Comparison of ENCODE assay signal across 9 mouse cellular contexts in the genomic region with DNA sequence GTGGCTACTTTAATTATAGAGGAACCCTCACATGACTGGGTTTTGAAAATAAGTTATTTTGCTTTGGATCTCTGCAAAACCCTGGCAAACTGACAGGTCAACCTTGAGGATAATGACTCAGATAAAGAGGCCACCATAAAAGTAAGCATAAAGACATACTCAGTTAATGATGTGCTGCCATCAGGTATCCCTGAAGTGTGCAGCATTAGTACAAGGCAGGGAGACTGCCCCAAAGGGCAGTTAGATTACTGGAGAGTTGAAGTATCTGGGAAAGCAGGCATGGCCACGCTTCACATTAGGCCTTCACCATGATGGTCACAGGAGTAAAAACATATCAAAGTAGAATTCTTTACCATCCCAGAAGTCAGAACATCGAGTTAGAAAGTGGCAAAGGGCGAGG. TPM values are rescaled to one million over a fixed set of nuclear protein-coding genes. Genes with fewer than 3 reads are reported as not detected.
DNase-seq lines count a peak whose midpoint lies in the region; ATAC-seq lines count a peak whose summit lies in the region.
"Had no signal": no experiment of that assay in that cellular context is flagged by ENCODE, and none has a peak within 500 bp of the region (broad histone marks: within the 10 kb centered on the region; RNA-seq: fewer than 3 reads in every experiment).

No protein-coding gene starts in this region.

- H3K4me1 ChIP-seq in heart, embryonic 13.5 days, result peaks cover 23% of the 10 kb centered on the region
- peaks cover 9% of the 10 kb centered on the region for H3K4me1 ChIP-seq in embryonic facial prominence, embryonic 13.5 days
- H3K4me1 ChIP-seq in hindbrain, embryonic 14.5 days (replicated peaks; ENCODE audit: control insufficient read depth, insufficient read depth, low read length), result no peaks in the 10 kb centered on the region
- H3K4me1 ChIP-seq in midbrain, embryonic 15.5 days, result peaks cover 10% of the 10 kb centered on the region; the same call in 1 of the 2 replicates

- peak overlapping the region; percentile 75 for H3K4me2 ChIP-seq in heart, embryonic 13.5 days
- peak overlapping the region; percentile 70 for H3K4me2 ChIP-seq in embryonic facial prominence, embryonic 13.5 days
- H3K4me2 ChIP-seq in hindbrain, embryonic 14.5 days (replicated peaks), result peak overlapping the region; percentile 78
- peak overlapping the region; percentile 74; the same call in 1 of the 2 replicates for H3K4me2 ChIP-seq in midbrain, embryonic 15.5 days

- H3K27ac ChIP-seq in heart, embryonic 13.5 days (replicated peaks), result no peak overlapping the region
- H3K27ac ChIP-seq in embryonic facial prominence, embryonic 13.5 days, result peak overlapping the region; percentile 88; the same call in 1 of the 2 replicates
- no peak overlapping the region for H3K27ac ChIP-seq in hindbrain, embryonic 14.5 days
- H3K27ac ChIP-seq in midbrain, embryonic 15.5 days, result no peak overlapping the region

- peak overlapping the region; percentile 76 for H3K4me3 ChIP-seq in heart, embryonic 13.5 days
- peak overlapping the region; percentile 65 for H3K4me3 ChIP-seq in embryonic facial prominence, embryonic 13.5 days
- H3K4me3 ChIP-seq in hindbrain, embryonic 14.5 days (replicated peaks; ENCODE audit: low read length), result peak overlapping the region; percentile 45
- peak overlapping the region; percentile 47 for H3K4me3 ChIP-seq in midbrain, embryonic 15.5 days

- DNase-seq in heart, postnatal 10 days, result no peak
- DNase-seq in hindbrain, embryonic 14.5 days (ENCODE audit: low spot score), result no peak
- DNase-seq in yolk sac, embryonic 10.5 days (ENCODE audit: low spot score), result no peak
- DNase-seq in thymus, postnatal 36 days, result no peak

- peaks cover 28% of the 10 kb centered on the region for H3K36me3 ChIP-seq in heart, embryonic 13.5 days
- H3K36me3 ChIP-seq in embryonic facial prominence, embryonic 13.5 days, result peaks cover 26% of the 10 kb centered on the region
- H3K36me3 ChIP-seq in hindbrain, embryonic 14.5 days (replicated peaks; ENCODE audit: control insufficient read depth, insufficient read depth), result no peaks in the 10 kb centered on the region
- H3K36me3 ChIP-seq in midbrain, embryonic 15.5 days (replicated peaks), result no peaks in the 10 kb centered on the region

- intact Hi-C loops in heart, postnatal 10 days (cut with DNase I), result loop anchor here (5.0 to 10.0 kb wide), 2 partner anchors 572 to 630 kb away; a partner anchor contains a TSS

- no peaks in the 10 kb centered on the region for H3K9me3 ChIP-seq in heart, embryonic 13.5 days
- H3K9me3 ChIP-seq in embryonic facial prominence, embryonic 13.5 days, result no peaks in the 10 kb centered on the region
- H3K9me3 ChIP-seq in hindbrain, embryonic 14.5 days (ENCODE audit: control insufficient read depth, low read length), result no peaks in the 10 kb centered on the region
- no peaks in the 10 kb centered on the region for H3K9me3 ChIP-seq in midbrain, embryonic 15.5 days

- H3K9ac ChIP-seq in heart, embryonic 13.5 days, result peak overlapping the region; percentile 87
- H3K9ac ChIP-seq in embryonic facial prominence, embryonic 13.5 days, result peak overlapping the region; percentile 75
- peak overlapping the region; percentile 41; the same call in 1 of the 2 replicates for H3K9ac ChIP-seq in hindbrain, embryonic 14.5 days
- no peak overlapping the region for H3K9ac ChIP-seq in midbrain, embryonic 15.5 days

- ATAC-seq in heart, embryonic 13.5 days (ENCODE audit: extremely low read depth, insufficient number of reproducible peaks, low FRiP score, low TSS enrichment), result no peak
- ATAC-seq in embryonic facial prominence, embryonic 13.5 days (ENCODE audit: insufficient number of reproducible peaks, insufficient read depth, low FRiP score, low TSS enrichment, low read depth), result no peak
- ATAC-seq in hindbrain, embryonic 14.5 days (ENCODE audit: low FRiP score), result no peak
- no peak for ATAC-seq in midbrain, embryonic 15.5 days (replicated peaks)
- ATAC-seq in CD4-positive, CD25-positive, alpha-beta regulatory T cell, adult 4 months, result no peak

- no peaks in the 10 kb centered on the region; the same call in 1 of the 2 replicates for H3K27me3 ChIP-seq in heart, embryonic 13.5 days (replicated peaks)
- H3K27me3 ChIP-seq in embryonic facial prominence, embryonic 13.5 days, result no peaks in the 10 kb centered on the region
- no peaks in the 10 kb centered on the region for H3K27me3 ChIP-seq in hindbrain, embryonic 14.5 days (ENCODE audit: control insufficient read depth, insufficient read depth, low read length)
- H3K27me3 ChIP-seq in midbrain, embryonic 15.5 days (replicated peaks), result no peaks in the 10 kb centered on the region

- WGBS in heart, embryonic 13.5 days, result 51% methylated on average over 3 of the region's 3 CpGs
- 50% methylated on average over 3 of the region's 3 CpGs for WGBS in embryonic facial prominence, embryonic 13.5 days
- 82% methylated on average over 3 of the region's 3 CpGs for WGBS in hindbrain, embryonic 14.5 days
- WGBS in midbrain, embryonic 15.5 days, result 76% methylated on average over 3 of the region's 3 CpGs

RNA-seq across cellular contexts. Expression of a gene that starts 1.3 kb away (rescaled TPM):
- polyA plus RNA-seq in heart, embryonic 13.5 days (2015; fragmentation: Nextera tagmentation; extraction: Ambion mirVana), result 134 and 143 TPM in 2 replicates
- 10 to 100 TPM; 49.0 to 59.0 TPM for total RNA-seq in heart, postnatal 10 days (2021)
- 181 and 205 TPM in 2 replicates for polyA plus RNA-seq in embryonic facial prominence, embryonic 13.5 days (2015; fragmentation: Nextera tagmentation; extraction: Ambion mirVana)
- 58.6 and 67.1 TPM in 2 replicates for polyA plus RNA-seq in hindbrain, embryonic 14.5 days (2014; fragmentation: Nextera tagmentation; extraction: Ambion mirVana)
- 42.0 and 52.5 TPM in 2 replicates for polyA plus RNA-seq in midbrain, embryonic 15.5 days (2015; fragmentation: Nextera tagmentation; extraction: Ambion mirVana)
- not detected for polyA plus RNA-seq in CD4-positive, CD25-positive, alpha-beta regulatory T cell, adult 4 months (2017; shearing (Covaris generic))
- total RNA-seq: megakaryocyte progenitor cell, adult 5-6 weeks had no signal

RNA-seq across cellular contexts. Expression of a gene that starts 10.0 kb away (rescaled TPM):
- polyA plus RNA-seq in heart, embryonic 13.5 days (2015; fragmentation: Nextera tagmentation; extraction: Ambion mirVana), result not detected in 2 replicates
- total RNA-seq in heart, postnatal 10 days (2021), result under 1 TPM in 1 of 2 experiments, not detected in 1; 0.17 TPM
- 0.14 TPM in 1 of 2 replicates, not detected in the other for polyA plus RNA-seq in embryonic facial prominence, embryonic 13.5 days (2015; fragmentation: Nextera tagmentation; extraction: Ambion mirVana)
- polyA plus RNA-seq in hindbrain, embryonic 14.5 days (2014; fragmentation: Nextera tagmentation; extraction: Ambion mirVana), result 0.17 and 0.96 TPM in 2 replicates
- 0.45 and 0.57 TPM in 2 replicates for polyA plus RNA-seq in midbrain, embryonic 15.5 days (2015; fragmentation: Nextera tagmentation; extraction: Ambion mirVana)
- polyA plus RNA-seq in CD4-positive, CD25-positive, alpha-beta regulatory T cell, adult 4 months (2017; shearing (Covaris generic)), result not detected
- total RNA-seq: megakaryocyte progenitor cell, adult 5-6 weeks had no signal

RNA-seq across cellular contexts. Expression of a gene that starts 51.2 kb away (rescaled TPM):
- not detected in 2 replicates for polyA plus RNA-seq in heart, embryonic 13.5 days (2015; fragmentation: Nextera tagmentation; extraction: Ambion mirVana)
- not detected for total RNA-seq in heart, postnatal 10 days (2021)
- 0.21 and 0.34 TPM in 2 replicates for polyA plus RNA-seq in embryonic facial prominence, embryonic 13.5 days (2015; fragmentation: Nextera tagmentation; extraction: Ambion mirVana)
- 0.86 and 1.2 TPM in 2 replicates for polyA plus RNA-seq in hindbrain, embryonic 14.5 days (2014; fragmentation: Nextera tagmentation; extraction: Ambion mirVana)
- 0.75 and 0.83 TPM in 2 replicates for polyA plus RNA-seq in midbrain, embryonic 15.5 days (2015; fragmentation: Nextera tagmentation; extraction: Ambion mirVana)
- under 1 TPM in 1 of 2 experiments, not detected in 1; 0.13 TPM for polyA plus RNA-seq in CD4-positive, CD25-positive, alpha-beta regulatory T cell, adult 4 months (2017; shearing (Covaris generic))
- total RNA-seq: megakaryocyte progenitor cell, adult 5-6 weeks had no signal

RNA-seq across cellular contexts. Expression of a gene that starts 55.9 kb away (rescaled TPM):
- polyA plus RNA-seq in heart, embryonic 13.5 days (2015; fragmentation: Nextera tagmentation; extraction: Ambion mirVana), result 0.62 and 4.2 TPM in 2 replicates
- total RNA-seq in heart, postnatal 10 days (2021), result under 1 TPM in 1 of 2 experiments, not detected in 1; 0.60 TPM
- not detected in 2 replicates for polyA plus RNA-seq in embryonic facial prominence, embryonic 13.5 days (2015; fragmentation: Nextera tagmentation; extraction: Ambion mirVana)
- polyA plus RNA-seq in hindbrain, embryonic 14.5 days (2014; fragmentation: Nextera tagmentation; extraction: Ambion mirVana), result not detected in 2 replicates
- not detected in 2 replicates for polyA plus RNA-seq in midbrain, embryonic 15.5 days (2015; fragmentation: Nextera tagmentation; extraction: Ambion mirVana)
- polyA plus RNA-seq in CD4-positive, CD25-positive, alpha-beta regulatory T cell, adult 4 months (2017; shearing (Covaris generic)), result 1 to 10 TPM; 4.9 to 5.0 TPM

RNA-seq across cellular contexts. Expression of a gene that starts 57.3 kb away (rescaled TPM):
- 0.20 and 0.24 TPM in 2 replicates for polyA plus RNA-seq in heart, embryonic 13.5 days (2015; fragmentation: Nextera tagmentation; extraction: Ambion mirVana)
- under 1 TPM; 0.14 to 0.37 TPM for total RNA-seq in heart, postnatal 10 days (2021)
- polyA plus RNA-seq in embryonic facial prominence, embryonic 13.5 days (2015; fragmentation: Nextera tagmentation; extraction: Ambion mirVana), result 0.63 and 1.1 TPM in 2 replicates
- polyA plus RNA-seq in hindbrain, embryonic 14.5 days (2014; fragmentation: Nextera tagmentation; extraction: Ambion mirVana), result 1.0 and 2.1 TPM in 2 replicates
- 1.6 and 2.3 TPM in 2 replicates for polyA plus RNA-seq in midbrain, embryonic 15.5 days (2015; fragmentation: Nextera tagmentation; extraction: Ambion mirVana)
- polyA plus RNA-seq in CD4-positive, CD25-positive, alpha-beta regulatory T cell, adult 4 months (2017; shearing (Covaris generic)), result not detected

Comparison
In these comparisons a context has a peak if more than half of its experiments do, and no peak if none do; other contexts are left out.
1. RNA of a gene that starts 1.3 kb away (polyA plus RNA-seq): 181 to 205 TPM in embryonic facial prominence, embryonic 13.5 days, 134 to 143 TPM in heart, embryonic 13.5 days, 58.6 to 67.1 TPM in hindbrain, embryonic 14.5 days and 42.0 to 52.5 TPM in midbrain, embryonic 15.5 days; not detected in CD4-positive, CD25-positive, alpha-beta regulatory T cell, adult 4 months; every median in the first group is over 10 times any median in the second.
2. Peak in every context shown above with its lines, with median percentiles within 50 percentile points of each other: H3K4me2 ChIP-seq and H3K4me3 ChIP-seq.